Mouse (Mus musculus): Measurements from ENCODE around the gene Adgrl3. TPM values are rescaled to one million over a fixed set of nuclear protein-coding genes. Genes with fewer than 3 reads are reported as not detected.

Gene Adgrl3
- polyA plus RNA-seq, 1 experiment from 2014 or later = 1.1 TPM

- no peak overlapping the region for H3K27ac ChIP-seq (ENCODE audit: low read depth)
- H3K27me3 ChIP-seq (ENCODE audit: insufficient read depth, low read length) = no peaks in the 10 kb centered on the region
- no peak overlapping the region for H3K4me3 ChIP-seq (ENCODE audit: low read depth, low read length)
- TF ChIP-seq CTCF (IDR thresholded peaks at IDR 0.05; ENCODE audit: low read depth) = no peak
- TF ChIP-seq EP300 (IDR thresholded peaks at IDR 0.05; ENCODE audit: low read depth) = no peak
- H3K36me3 ChIP-seq (replicated peaks; ENCODE audit: insufficient read depth, low read length) = no peaks in the 10 kb centered on the region
- DNase-seq (no peak), ATAC-seq (no peak)
- H3K9ac ChIP-seq (replicated peaks) = no peak overlapping the region
- 69% methylated on average over 4 of the region's 4 CpGs for WGBS (ENCODE audit: insufficient replicate concordance)
- no peak overlapping the region for H3K4me2 ChIP-seq (ENCODE audit: low read depth, low read length)
- H3K9me3 ChIP-seq (ENCODE audit: low read length) = no peaks in the 10 kb centered on the region
- H3K4me1 ChIP-seq (ENCODE audit: insufficient read depth) = no peaks in the 10 kb centered on the region
Observed at GRCm38 (mm10) chr5:81640118-81640517, 620.2 kb downstream of the Adgrl3 start.

DNA sequence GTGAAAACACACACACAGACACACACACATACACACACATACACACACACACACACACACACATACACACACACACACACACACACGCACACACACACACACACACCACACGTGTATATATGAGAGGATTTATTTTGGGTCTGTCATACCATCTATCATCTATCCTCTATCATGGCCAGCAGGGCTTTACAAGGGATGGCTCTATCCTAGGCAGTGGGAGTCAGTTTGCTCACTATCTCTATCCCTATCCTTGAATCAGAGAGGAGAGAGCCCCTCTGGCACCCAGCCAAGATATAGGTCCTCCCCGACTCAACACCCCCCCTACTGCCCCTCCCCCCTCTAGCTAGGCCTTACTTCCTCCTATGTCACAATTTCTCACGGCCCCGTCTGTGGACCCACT, 625.6 kb downstream of the Adgrl3 start:
- Histone ChIP-seq H3K4me3 (ENCODE audit: low read depth, low read length) (no peak overlapping the region), H3K36me3 (replicated peaks; ENCODE audit: insufficient read depth, low read length) (no peaks in the 10 kb centered on the region), H3K27ac (ENCODE audit: low read depth) (no peak overlapping the region), H3K27me3 (ENCODE audit: insufficient read depth, low read length) (no peaks in the 10 kb centered on the region), H3K9me3 (ENCODE audit: low read length) (no peaks in the 10 kb centered on the region), H3K4me2 (ENCODE audit: low read depth, low read length) (no peak overlapping the region), H3K9ac (replicated peaks) (no peak overlapping the region), H3K4me1 (ENCODE audit: insufficient read depth) (no peaks in the 10 kb centered on the region)
- WGBS (ENCODE audit: insufficient replicate concordance) = 64% methylated on average over 5 of the region's 5 CpGs
- no peak for TF ChIP-seq CTCF (IDR thresholded peaks at IDR 0.05; ENCODE audit: low read depth)
- no peak for TF ChIP-seq EP300 (IDR thresholded peaks at IDR 0.05; ENCODE audit: low read depth)
- ATAC-seq = no peak
- no peak for DNase-seq

DNA sequence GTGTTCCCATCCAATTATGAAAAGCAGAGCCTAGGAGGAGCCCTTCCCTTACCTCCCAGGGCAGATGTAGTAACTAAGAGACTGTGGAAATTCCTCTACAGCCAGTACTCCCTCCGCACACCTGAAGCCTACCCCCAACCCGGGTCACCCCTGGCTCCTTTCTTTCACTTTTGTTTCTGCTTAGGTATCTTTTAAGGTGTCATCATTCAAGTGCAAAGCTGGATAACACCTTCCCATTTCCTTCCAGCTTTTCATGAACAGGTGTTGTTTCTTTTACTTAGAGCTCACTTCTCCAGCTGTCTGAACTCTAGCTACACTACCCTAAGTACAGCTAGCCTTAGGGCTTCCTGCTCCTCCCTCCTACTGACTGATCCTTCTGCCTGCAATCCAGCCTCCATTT, 634.0 kb downstream of the Adgrl3 start:
- WGBS (ENCODE audit: insufficient replicate concordance) = 63% methylated on average over 2 of the region's 2 CpGs
- H3K4me2 ChIP-seq (ENCODE audit: low read depth, low read length) = no peak overlapping the region
- no peak overlapping the region for H3K9ac ChIP-seq (replicated peaks)
- ATAC-seq (no peak), DNase-seq (no peak)
- H3K36me3 ChIP-seq (replicated peaks; ENCODE audit: insufficient read depth, low read length) = no peaks in the 10 kb centered on the region
- no peak for TF ChIP-seq EP300 (IDR thresholded peaks at IDR 0.05; ENCODE audit: low read depth)
- no peak for TF ChIP-seq CTCF (IDR thresholded peaks at IDR 0.05; ENCODE audit: low read depth)
- H3K27ac ChIP-seq (ENCODE audit: low read depth) = no peak overlapping the region
- no peaks in the 10 kb centered on the region for H3K4me1 ChIP-seq (ENCODE audit: insufficient read depth)
- no peaks in the 10 kb centered on the region for H3K9me3 ChIP-seq (ENCODE audit: low read length)
- no peak overlapping the region for H3K4me3 ChIP-seq (ENCODE audit: low read depth, low read length)
- H3K27me3 ChIP-seq (ENCODE audit: insufficient read depth, low read length) = no peaks in the 10 kb centered on the region

- H3K36me3 ChIP-seq (replicated peaks; ENCODE audit: insufficient read depth, low read length) = no peaks in the 10 kb centered on the region
- DNase-seq = no peak
- no peaks in the 10 kb centered on the region for H3K9me3 ChIP-seq (ENCODE audit: low read length)
- ATAC-seq = no peak
- TF ChIP-seq CTCF (IDR thresholded peaks at IDR 0.05; ENCODE audit: low read depth) = no peak
- no peak for TF ChIP-seq EP300 (IDR thresholded peaks at IDR 0.05; ENCODE audit: low read depth)
- no peaks in the 10 kb centered on the region for H3K4me1 ChIP-seq (ENCODE audit: insufficient read depth)
- 62% methylated on average over 6 of the region's 6 CpGs for WGBS (ENCODE audit: insufficient replicate concordance)
- no peaks in the 10 kb centered on the region for H3K27me3 ChIP-seq (ENCODE audit: insufficient read depth, low read length)
- H3K27ac ChIP-seq (ENCODE audit: low read depth) = no peak overlapping the region
- no peak overlapping the region for H3K4me3 ChIP-seq (ENCODE audit: low read depth, low read length)
- no peak overlapping the region for H3K9ac ChIP-seq (replicated peaks)
- H3K4me2 ChIP-seq (ENCODE audit: low read depth, low read length) = no peak overlapping the region
Observed at GRCm38 (mm10) chr5:81661611-81662390, 641.9 kb downstream of the Adgrl3 start.

- TF ChIP-seq EP300 (IDR thresholded peaks at IDR 0.05; ENCODE audit: low read depth) = no peak
- TF ChIP-seq CTCF (IDR thresholded peaks at IDR 0.05; ENCODE audit: low read depth) = no peak
- no peak for ATAC-seq
- 66% methylated on average over 4 of the region's 4 CpGs for WGBS (ENCODE audit: insufficient replicate concordance)
- H3K4me2 ChIP-seq (ENCODE audit: low read depth, low read length) = no peak overlapping the region
- H3K9ac ChIP-seq (replicated peaks) = no peak overlapping the region
- no peaks in the 10 kb centered on the region for H3K36me3 ChIP-seq (replicated peaks; ENCODE audit: insufficient read depth, low read length)
- no peaks in the 10 kb centered on the region for H3K27me3 ChIP-seq (ENCODE audit: insufficient read depth, low read length)
- no peak overlapping the region for H3K27ac ChIP-seq (ENCODE audit: low read depth)
- H3K4me1 ChIP-seq (ENCODE audit: insufficient read depth) = no peaks in the 10 kb centered on the region
- no peak overlapping the region for H3K4me3 ChIP-seq (ENCODE audit: low read depth, low read length)
- no peaks in the 10 kb centered on the region for H3K9me3 ChIP-seq (ENCODE audit: low read length)
- DNase-seq = no peak
Observed at GRCm38 (mm10) chr5:81671025-81671424, 651.1 kb downstream of the Adgrl3 start.

- ATAC-seq = no peak
- DNase-seq = no peak
- WGBS (ENCODE audit: insufficient replicate concordance) = 65% methylated on average over 4 of the region's 4 CpGs
Observed at GRCm38 (mm10) chr5:81674275-81674974, 654.5 kb downstream of the Adgrl3 start.

More at GRCm38 (mm10) chr5:81674275-81674974, 654.5 kb downstream of the Adgrl3 start:
- no peaks in the 10 kb centered on the region for H3K36me3 ChIP-seq (replicated peaks; ENCODE audit: insufficient read depth, low read length)
- no peaks in the 10 kb centered on the region for H3K4me1 ChIP-seq (ENCODE audit: insufficient read depth)
- no peak overlapping the region for H3K4me2 ChIP-seq (ENCODE audit: low read depth, low read length)
- H3K9me3 ChIP-seq (ENCODE audit: low read length) = no peaks in the 10 kb centered on the region
- H3K9ac ChIP-seq (replicated peaks) = no peak overlapping the region
- H3K27me3 ChIP-seq (ENCODE audit: insufficient read depth, low read length) = no peaks in the 10 kb centered on the region
- H3K4me3 ChIP-seq (ENCODE audit: low read depth, low read length) = no peak overlapping the region
- no peak overlapping the region for H3K27ac ChIP-seq (ENCODE audit: low read depth)
- no peak for TF ChIP-seq CTCF (IDR thresholded peaks at IDR 0.05; ENCODE audit: low read depth)
- TF ChIP-seq EP300 (IDR thresholded peaks at IDR 0.05; ENCODE audit: low read depth) = no peak
